Mouse (Mus musculus): ENCODE results near the gene Alkbh4.
"Not testable (repeated sequence)": the region's sequence is repeated elsewhere in the genome, so short reads cannot be mapped to it uniquely, and the experiment has no call there.

Gene Alkbh4

GRCm38 (mm10) chr5:136143161-136143755 lies 7.3 kb downstream of the Alkbh4 start:
- peak in 1 of 2 experiments; percentile 63 for DNase-seq (ENCODE audit: low spot score in 2 of 2)

DNA sequence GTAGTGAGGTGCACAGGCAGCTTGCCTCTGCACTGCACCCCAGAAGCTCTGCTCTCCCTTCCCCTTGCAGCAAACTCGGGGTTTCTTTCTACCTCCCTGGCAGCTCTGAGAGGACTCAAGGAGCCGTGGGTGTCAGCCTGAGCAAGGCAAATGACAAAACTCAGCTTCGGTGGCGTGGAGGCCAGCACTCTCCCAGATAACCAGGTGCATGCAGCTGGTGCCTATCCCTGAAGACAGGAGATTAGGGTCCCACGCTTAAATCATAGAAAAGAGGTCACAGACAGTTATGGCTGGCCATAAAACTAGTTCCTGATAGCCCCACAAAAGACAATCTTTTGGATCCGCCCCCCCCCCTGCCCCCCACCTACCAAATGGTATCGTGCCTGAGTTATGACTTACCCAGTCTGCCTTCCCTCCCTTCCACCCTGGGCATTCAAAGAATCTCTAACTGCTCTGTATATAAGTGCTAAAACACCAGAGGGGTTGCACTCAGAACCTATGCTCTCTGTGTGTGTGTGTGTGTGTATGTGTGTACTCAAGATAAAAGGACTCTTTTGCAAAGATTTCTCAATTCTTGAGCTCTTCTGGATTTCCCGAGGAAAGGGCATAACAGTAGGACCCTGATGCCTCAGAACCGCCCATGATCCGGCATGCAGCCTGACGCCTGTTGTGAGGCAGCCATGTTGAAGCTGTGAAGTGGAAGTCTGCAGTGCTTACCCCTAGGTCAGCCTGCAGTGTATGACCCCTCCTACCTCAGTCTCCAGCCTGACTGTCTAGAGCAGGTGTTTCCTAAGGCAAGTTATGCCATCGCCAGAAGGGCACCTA lies 8.9 kb downstream of the Alkbh4 start:
- DNase-seq (ENCODE audit: low spot score in 2 of 2): no peak

DNA sequence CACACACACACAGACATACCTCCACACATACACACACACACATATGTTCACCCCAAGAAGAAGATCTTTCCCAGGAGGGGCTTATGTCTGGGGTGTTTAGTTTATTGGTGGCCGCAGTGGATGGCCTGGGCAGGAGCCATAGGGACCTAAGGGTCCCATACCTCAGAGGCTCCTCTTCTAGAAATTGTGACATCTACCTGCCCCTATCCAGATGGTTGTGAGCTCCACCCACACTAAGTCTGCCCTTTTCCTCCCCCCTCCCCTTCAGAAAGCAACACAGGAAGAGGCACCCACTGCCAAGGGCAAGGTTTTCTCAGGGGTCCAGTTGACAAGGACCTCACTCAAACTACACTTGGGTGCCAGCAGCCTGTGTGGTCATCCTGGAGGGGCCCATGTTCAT lies 11.0 kb downstream of the Alkbh4 start:
- peak in 1 of 2 experiments; percentile 51 for DNase-seq (ENCODE audit: low spot score in 2 of 2)

DNA sequence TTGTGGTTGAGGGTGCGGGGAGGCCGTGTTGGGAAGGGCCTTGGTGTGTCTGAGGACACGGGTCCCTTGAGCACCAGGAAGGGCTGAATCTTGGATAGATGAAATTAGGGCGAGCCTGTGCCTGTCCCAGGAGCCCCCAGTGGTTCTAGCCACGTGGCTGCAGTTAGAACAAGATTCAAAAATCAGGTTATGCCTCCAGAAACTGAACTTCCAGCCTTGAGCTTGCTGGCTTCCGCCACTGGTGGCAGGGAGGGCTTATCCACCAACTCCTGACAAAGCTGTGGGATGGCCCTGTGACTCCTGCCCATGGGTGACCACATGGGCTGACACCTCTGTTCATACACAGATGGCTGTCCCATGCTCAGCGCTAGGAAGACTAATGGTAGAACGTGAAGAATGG lies 11.8 kb downstream of the Alkbh4 start:
- DNase-seq (ENCODE audit: low spot score in 2 of 2): no peak

DNA sequence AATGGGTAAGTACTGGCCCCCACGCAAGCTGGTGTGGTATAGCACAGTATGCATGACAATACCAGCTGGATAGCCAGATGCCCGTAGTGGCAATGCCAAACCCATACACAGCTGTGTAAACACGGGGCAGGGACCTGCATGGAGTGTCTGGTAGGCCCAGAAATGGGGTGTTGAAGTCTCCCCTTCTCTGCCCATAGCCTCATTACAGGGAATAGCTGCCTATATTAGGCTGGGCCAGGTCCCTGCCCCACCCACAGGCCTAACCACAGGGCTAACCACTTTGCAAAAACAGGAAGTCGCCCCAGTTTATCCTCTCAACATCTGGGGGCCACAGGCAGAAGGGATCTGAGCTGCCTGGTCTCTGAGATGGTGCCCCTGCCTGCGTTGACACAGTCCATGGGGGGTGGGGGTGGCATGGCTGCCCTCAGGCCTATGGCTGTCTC lies 13.2 kb downstream of the Alkbh4 start:
- DNase-seq (ENCODE audit: low spot score in 2 of 2): peak; percentile 53 to 60

GRCm38 (mm10) chr5:136152365-136152764 lies 16.4 kb downstream of the Alkbh4 start:
- DNase-seq (ENCODE audit: low spot score in 2 of 2): no peak

DNA sequence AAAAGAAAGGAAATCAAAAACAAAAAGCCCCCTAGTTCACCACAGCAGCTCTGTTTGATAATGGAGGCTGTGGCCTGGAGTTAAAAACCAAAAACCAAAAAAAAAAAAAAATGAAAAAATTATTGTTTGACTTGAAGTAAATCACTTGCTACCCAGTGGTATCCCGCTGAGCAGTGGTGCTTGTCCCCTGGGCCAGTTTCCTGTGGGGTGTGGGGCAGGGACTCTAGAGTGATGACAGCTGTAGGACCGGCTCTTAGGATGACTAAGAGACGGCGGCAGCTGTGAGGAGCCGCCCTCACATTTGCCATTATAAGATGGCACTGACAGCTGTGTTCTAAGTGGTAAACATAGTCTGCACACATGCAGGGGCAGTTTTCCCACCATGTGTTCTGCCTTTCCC lies 19.5 kb downstream of the Alkbh4 start:
- no peak for DNase-seq (ENCODE audit: low spot score in 2 of 2)

DNA sequence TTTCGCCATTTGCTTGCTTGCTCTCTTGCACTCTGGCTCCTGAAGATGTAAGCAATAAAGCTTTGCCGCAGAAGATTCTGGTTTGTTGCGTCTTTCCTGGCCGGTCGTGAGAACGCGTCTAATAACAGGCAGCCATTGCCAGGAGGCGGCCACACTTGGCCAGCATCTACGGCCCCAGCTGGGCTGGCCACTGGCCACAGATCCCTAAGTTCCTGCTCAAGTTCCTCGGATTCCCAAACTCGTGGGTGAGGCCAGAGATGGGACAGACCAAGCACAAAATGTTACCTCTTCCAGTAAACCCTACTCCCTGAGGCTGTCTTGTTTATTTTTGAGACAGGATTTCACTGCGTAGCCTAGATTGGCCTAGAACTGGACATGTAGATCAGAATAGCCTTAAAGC lies 24.1 kb downstream of the Alkbh4 start:
- not testable (repeated sequence) for DNase-seq (ENCODE audit: low spot score in 2 of 2)

- no peak for DNase-seq (ENCODE audit: low spot score in 2 of 2)
Observed at GRCm38 (mm10) chr5:136163807-136164474, 28.0 kb downstream of the Alkbh4 start.

DNA sequence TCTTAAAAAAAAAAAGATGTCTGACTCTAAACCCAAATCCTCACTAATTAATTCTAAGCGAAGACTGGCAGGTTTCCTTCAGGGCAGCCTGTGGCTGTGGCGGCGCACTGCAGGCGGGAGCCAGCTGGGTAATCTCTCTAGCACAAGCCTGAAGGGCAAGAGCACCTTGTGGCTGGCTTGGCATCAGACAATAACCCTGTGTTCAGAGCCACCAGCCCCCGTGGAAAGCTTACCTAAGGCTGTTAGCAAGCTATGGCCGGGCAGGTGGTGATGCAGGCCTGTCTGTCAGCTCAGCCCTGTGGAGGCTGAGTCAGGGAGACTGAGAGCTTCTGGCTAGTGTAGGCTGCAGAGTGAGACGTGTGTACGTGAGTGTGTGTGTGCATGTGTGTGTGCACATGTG lies 29.3 kb downstream of the Alkbh4 start:
- DNase-seq (ENCODE audit: low spot score in 2 of 2): no peak

GRCm38 (mm10) chr5:136167296-136167695 lies 31.4 kb downstream of the Alkbh4 start:
- no peak for DNase-seq (ENCODE audit: low spot score in 2 of 2)

DNA sequence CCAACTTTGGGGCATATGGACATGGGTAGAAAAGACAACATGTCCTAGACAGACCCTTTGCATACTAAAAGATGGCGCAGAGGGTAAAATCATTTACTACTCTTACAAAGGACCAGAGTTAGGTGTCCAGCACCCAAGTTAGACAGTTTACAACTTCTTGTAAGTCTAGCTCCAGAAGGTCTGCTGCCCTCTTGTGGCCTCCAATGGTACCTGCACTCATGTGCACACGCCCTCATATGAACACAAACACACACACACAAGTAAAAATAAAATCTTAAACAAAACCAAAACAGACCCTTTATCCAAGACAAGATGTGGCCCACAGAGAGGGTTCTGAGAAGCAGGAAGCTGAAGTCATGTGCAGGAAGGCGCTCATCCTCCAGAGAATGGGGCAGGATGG lies 32.1 kb downstream of the Alkbh4 start:
- no peak for DNase-seq (ENCODE audit: low spot score in 2 of 2)

- DNase-seq (ENCODE audit: low spot score in 2 of 2): peak; percentile 43 to 59
Observed at GRCm38 (mm10) chr5:136169626-136170511, 33.9 kb downstream of the Alkbh4 start.

DNA sequence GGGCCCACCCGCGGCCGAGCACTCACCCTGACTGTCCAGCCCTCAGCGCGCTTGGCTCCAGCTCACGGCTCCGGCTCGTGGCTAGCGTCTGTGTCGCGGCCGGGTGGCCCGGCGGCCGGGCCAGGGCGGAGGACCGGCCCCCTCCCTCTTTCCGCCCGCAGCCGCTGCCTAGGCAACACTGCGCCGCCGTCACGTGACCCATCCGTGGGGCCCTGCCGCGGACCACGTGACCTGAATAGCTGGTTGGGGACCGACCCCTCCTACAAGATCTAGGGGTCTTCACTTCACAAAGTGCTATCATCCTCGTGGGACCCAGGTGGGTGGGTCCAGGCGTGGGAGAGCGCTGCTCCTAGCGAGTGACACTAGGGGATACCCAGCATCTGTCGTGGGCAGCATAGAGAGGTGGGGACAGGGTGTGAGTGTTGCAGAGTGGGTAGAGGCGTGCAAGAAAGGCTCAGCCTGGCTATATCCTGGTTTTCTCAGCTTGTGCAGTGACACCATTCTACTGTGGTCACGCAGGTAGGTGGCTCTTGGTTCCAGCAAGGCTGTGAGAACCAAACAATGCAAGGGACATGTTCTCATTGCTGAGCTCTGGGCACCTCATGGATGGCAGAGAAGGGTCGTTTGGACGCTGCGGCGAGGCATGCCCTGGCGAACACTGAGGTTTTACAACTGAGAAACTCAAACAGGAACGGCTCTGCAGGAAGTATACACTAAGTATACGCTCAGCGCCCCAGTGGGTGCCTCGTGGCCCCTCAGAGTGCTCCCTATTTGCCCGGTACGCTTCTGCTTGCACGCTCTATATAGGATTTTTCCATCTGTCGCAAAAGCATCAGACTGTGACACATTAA lies 34.8 kb downstream of the Alkbh4 start, which contains the start of gene Orai2:
Orai2 (minus strand) TSS at position 202 of the 851 bp plus-strand sequence.
- peak; percentile 74 to 90 for DNase-seq (ENCODE audit: low spot score in 2 of 2)

DNA sequence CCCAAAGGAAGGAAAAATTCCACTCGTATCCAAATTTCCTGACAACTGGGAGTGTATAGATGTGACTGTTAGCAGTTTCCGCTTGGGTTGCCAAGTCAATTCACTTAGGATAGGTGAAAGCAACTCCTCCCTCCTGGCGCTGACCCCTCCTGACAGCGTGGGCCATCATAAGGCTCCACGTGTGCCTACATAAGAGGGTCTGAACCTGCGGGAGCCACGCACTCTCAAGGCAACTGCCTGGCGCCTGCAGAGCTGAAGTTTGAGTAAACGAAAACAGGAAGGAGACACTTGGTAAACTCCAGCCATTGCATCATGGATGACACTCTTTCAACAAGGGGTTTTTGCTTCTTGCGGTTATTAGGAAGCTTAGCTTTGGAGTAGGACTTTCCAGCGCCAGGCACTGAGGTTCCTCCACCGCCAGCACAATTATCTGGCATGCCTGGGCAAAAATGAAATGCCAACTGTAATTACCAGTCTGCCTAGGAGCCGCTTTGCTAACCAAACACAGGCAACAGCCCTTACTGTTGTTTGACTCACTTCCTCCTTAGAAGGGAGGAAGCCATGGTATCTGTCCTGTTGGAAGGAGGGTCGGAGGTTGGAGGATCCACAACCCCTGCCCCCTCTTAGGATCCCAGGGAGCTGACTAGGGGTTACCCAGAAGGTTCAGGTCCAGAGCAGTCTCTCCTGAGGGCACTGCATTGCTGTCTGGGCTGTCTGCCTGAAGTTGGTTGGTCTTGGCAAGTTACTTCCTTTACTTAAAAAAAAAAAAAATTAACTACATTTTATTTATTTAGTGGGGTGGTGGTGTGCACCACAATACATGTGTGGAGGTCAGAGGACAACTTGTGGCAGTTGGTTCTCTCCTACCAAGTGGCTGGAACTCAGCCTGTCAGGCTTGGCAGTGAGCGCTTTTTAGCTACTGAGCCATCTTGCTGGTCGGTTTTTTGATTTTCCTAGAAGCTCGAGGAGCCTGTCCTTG lies 35.7 kb downstream of the Alkbh4 start:
- peak; percentile 34 to 48 for DNase-seq (ENCODE audit: low spot score in 2 of 2)

DNA sequence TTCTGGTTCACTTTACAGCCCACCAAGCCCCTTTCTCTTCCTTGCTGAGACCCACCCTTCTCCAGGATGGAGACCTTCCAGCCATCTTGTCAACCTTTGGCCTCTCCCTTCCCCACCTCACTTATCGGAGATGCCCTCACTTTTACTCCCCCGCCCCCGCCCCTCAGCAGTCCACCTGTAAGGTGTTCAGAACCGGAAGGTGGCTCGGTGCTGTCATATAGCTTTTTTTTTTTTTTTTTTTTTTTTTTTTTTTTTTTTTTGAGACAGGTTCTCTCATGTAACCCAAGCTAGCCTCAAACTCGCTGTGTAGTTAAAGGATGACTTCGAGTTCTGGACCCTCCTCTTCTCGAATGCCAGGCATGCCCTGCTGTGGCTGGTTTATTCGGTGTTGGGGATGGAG lies 37.0 kb downstream of the Alkbh4 start:
- DNase-seq (ENCODE audit: low spot score in 2 of 2): no peak

DNA sequence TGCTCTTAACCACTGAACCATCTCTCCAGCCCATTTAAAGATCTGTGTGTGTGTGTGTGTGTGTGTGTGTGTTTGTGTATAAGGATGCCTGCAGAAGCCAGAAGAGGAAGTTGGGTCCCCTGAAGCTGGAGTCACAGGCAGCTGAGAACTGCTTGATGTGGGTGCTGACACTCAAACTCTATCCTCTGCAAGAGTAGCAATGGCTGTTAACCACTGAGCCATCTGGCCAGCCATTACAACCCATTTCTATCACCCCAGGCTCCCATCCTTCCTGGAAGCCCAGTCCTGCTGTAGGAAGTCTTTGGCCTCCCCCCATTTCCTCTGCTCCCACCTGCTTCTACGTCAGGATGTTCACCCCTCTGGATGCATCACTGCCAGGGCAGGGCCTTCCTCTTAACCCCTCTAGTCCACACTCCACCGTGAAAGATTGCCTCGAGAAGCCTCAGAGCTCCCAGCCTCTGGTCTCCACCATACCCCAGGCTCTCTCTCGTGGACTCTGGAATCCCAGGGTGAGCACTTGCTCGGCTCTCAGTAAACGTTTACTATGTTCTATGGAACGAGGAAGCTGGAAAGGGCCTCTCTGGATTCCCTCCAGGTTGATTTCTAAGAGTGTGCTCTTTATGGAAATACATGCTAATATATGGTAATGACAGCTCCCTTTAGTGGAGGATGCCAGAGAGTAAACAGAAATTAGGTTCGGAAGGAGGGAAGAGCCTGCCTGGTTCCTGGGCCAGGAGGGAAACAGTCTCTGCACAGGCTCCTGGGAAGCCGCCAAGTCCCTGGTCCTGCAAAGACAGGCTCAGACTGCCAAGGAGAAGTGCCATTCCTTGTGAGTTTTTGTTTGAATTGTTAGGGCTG lies 37.9 kb downstream of the Alkbh4 start:
- peak in 1 of 2 experiments; percentile 32 for DNase-seq (ENCODE audit: low spot score in 2 of 2)

DNA sequence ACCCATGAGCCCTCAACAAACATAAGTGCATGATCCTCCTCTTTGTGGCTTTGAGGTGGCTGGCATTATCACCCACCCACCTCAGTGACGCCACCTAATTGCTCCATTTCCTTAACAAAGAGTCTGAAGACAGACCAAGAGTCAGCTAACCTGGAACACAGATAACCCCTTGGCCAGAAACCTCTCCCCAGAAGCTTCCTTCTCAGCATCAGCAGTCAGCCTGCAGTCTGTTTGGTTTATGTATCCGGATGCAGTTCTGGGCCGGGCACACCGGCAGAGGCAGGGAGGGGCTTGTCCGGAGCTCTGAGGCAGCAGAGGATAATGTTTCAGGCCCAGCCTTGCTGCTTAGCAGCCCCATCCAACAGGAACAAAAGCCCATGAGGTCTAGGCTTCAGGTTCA lies 43.6 kb downstream of the Alkbh4 start:
- no peak for DNase-seq (ENCODE audit: low spot score in 2 of 2)
